Mouse (Mus musculus) cerebellum, adult 2 months (tissue): ENCODE measurements around the gene Mta1. TPM values are rescaled to one million over a fixed set of nuclear protein-coding genes. Genes with fewer than 3 reads are reported as not detected.

Source experiments
- DNase-seq, 2 experiments: peaks; one replicate each; pipeline ENCODE4 v3.0.0; 2021
- H3K27ac ChIP-seq: fragments of 200-500 bp; 2 replicates; pipeline ENCODE4 v1.5.1; 2012; ENCODE audit warnings: low read length, control low read depth, inconsistent platforms; ENCODE audit not compliant: insufficient read depth
- H3K27me3 ChIP-seq: fragments of 200-500 bp; 2 replicates; pipeline ENCODE4 v1.6.1; 2012; ENCODE audit warnings: inconsistent platforms, mild to moderate bottlenecking, low read length, moderate library complexity; ENCODE audit not compliant: control insufficient read depth, insufficient read depth
- H3K4me1 ChIP-seq: fragments of 200-500 bp; 2 replicates; pipeline ENCODE4 v1.6.1; 2011; ENCODE audit warnings: low read length; ENCODE audit not compliant: control insufficient read depth, insufficient read depth
- H3K4me3 ChIP-seq: fragments of 200-500 bp; replicated peaks from 2 replicates; pipeline ENCODE3; 2011; ENCODE audit warnings: mild to moderate bottlenecking, low read depth, low read length, control low read depth; ENCODE audit not compliant: insufficient read depth
- CTCF ChIP-seq: fragments of 200-500 bp; IDR thresholded peaks from 2 replicates; pipeline ENCODE4 v1.5.1; 2011; ENCODE audit warnings: low read depth, mild to moderate bottlenecking, control low read depth, low read length, moderate library complexity, borderline replicate concordance; ENCODE audit not compliant: insufficient read depth
- POLR2A ChIP-seq: fragments of 200-500 bp; IDR thresholded peaks from 2 replicates; pipeline ENCODE4 v1.6.1; 2011; ENCODE audit warnings: low read length, control low read depth, borderline replicate concordance; ENCODE audit not compliant: insufficient read depth
- WGBS: fragments of 180-500 bp; shearing (Covaris S2); methylation state at CpG from one replicate; pipeline ENCODE4 v1.1.7; 2018; 5-methylcytosine and 5-hydroxymethylcytosine counted together
- polyA plus RNA-seq: library from polyadenylated mRNA; depleted of rRNA; stranded (reverse); fragments of >200 nt; gene quantifications from 2 replicates; pipeline ENCODE4 v1.2.3, GENCODE M21; 2012

The Mta1 gene
- polyA plus RNA-seq, 1 experiment, result 60.4 TPM

DNA sequence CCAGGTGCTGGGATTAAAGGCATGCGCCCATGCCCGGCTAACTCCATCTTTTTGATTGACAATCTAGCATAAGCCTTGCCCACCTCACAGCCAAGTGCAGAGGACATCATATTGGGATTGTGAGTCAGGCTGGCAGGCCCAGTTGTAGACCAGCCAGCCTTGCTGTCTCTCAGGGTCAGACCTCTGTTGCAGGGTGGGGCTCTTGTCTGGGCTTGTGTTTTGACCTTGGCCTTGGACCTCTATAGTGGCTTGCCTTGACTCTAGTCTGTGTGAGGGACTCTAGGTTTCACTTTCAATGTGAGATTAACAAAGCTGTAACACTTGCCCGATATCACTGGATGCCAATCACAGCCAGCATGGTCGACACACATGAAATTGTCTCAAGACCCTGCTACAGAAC is 16.1 kb downstream of the Mta1 start:
- 89% methylated on average over 4 of the region's 4 CpGs for WGBS
- H3K4me1 ChIP-seq, result peaks cover 12% of the 10 kb centered on the region
- H3K27ac ChIP-seq, result no peak overlapping the region
- H3K27me3 ChIP-seq, result no peaks in the 10 kb centered on the region
- H3K4me3 ChIP-seq, result no peak overlapping the region
- no peak for DNase-seq
- TF ChIP-seq POLR2A (no peak), CTCF (no peak)

- Histone ChIP-seq H3K4me3 (no peak overlapping the region), H3K4me1 (peaks cover 11% of the 10 kb centered on the region), H3K27me3 (no peaks in the 10 kb centered on the region), H3K27ac (no peak overlapping the region)
- no peak for DNase-seq
- TF ChIP-seq POLR2A (no peak), CTCF (0 out of 2 replicates have a peak, but pooled peaks have one; percentile 8)
- WGBS, result 80% methylated on average over 16 of the region's 16 CpGs
Measured at GRCm38 (mm10) chr12:113114856-113115538, 16.9 kb downstream of the Mta1 start.

DNA sequence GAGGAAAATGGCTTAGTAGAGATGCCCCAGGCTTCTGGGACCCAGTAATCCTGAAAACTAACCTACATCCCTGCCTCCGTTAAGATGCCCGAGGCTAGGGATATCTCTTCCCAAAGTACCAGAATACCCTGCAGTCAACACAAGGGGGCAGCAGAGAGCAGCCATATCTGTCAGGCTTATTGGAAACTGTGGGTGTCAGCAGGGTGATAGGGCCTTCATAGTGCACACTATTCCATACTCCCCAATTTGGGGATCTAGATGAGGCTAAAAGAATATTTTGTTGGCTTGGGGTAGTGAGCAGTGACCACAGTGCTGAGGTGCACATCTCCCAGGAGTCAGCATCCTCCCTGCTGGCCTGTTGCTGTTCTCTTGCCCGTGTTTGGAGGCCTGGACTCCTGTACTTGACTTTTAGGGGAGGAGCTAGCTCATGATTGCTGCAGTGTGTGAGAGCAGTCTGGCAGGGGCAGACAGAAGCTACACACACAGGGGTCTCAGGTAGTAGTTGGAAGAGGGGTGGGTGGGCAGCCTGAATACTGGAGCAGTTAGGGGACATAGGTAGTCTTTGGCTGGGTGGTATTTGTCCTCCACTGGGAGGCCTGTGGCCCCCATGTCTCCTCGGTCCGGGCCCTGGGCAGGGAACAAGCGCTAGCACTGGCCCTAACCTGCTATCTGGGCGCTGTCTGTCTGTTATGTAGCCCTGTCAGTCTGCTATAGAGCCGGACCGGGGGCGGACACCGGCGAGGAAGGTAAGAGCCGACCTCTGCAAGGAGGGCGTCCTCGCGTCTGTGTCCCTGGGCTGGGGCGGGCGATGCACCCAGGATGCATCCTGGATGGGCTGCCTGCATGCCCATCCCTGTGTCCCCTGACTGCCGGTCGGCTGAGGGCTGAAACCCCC is 21.7 kb downstream of the Mta1 start:
- H3K27me3 ChIP-seq, result no peaks in the 10 kb centered on the region
- no peak overlapping the region for H3K4me3 ChIP-seq
- no peak overlapping the region for H3K27ac ChIP-seq
- TF ChIP-seq CTCF (peak; percentile 86), POLR2A (no peak)
- 85% methylated on average over 20 of the region's 20 CpGs for WGBS
- peak; percentile 73 to 85 for DNase-seq
- no peaks in the 10 kb centered on the region for H3K4me1 ChIP-seq

- no peak overlapping the region for H3K27ac ChIP-seq
- TF ChIP-seq CTCF (no peak), POLR2A (no peak)
- WGBS, result 88% methylated on average over 6 of the region's 6 CpGs
- no peaks in the 10 kb centered on the region for H3K27me3 ChIP-seq
- no peak overlapping the region for H3K4me3 ChIP-seq
- DNase-seq, result no peak
- H3K4me1 ChIP-seq, result no peaks in the 10 kb centered on the region
Measured at GRCm38 (mm10) chr12:113124726-113125125, 26.6 kb downstream of the Mta1 start.

DNA sequence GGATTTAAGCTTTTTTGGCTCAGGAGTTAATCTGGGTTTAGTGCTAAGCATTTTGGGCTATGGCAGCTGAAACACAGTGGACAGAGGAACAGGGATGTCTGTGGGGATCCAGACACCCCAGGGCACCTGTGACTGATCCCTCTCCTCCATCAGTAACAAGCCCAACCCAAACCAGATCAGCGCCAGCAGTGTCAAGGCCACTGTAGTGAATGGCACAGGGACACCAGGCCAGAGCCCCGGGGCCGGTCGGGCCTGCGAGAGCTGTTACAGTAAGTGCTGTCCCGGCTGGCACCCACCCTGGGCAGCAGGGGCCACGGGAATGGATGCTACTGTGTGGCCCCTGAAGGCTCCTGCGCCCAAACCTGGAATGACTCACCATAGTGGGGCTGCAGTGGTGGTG is 32.7 kb downstream of the Mta1 start:
- H3K27me3 ChIP-seq, result no peaks in the 10 kb centered on the region
- no peaks in the 10 kb centered on the region for H3K4me1 ChIP-seq
- H3K4me3 ChIP-seq, result no peak overlapping the region
- DNase-seq, result no peak
- TF ChIP-seq POLR2A, result no peak
- no peak for TF ChIP-seq CTCF
- WGBS, result 92% methylated on average over 8 of the region's 8 CpGs
- H3K27ac ChIP-seq, result no peak overlapping the region

GRCm38 (mm10) chr12:113131601-113132000 is 33.5 kb downstream of the Mta1 start:
- no peaks in the 10 kb centered on the region for H3K4me1 ChIP-seq
- DNase-seq, result no peak
- no peak for TF ChIP-seq POLR2A
- TF ChIP-seq CTCF, result no peak
- no peak overlapping the region for H3K4me3 ChIP-seq
- H3K27me3 ChIP-seq, result no peaks in the 10 kb centered on the region
- WGBS, result 96% methylated on average over 14 of the region's 14 CpGs
- no peak overlapping the region for H3K27ac ChIP-seq

DNA sequence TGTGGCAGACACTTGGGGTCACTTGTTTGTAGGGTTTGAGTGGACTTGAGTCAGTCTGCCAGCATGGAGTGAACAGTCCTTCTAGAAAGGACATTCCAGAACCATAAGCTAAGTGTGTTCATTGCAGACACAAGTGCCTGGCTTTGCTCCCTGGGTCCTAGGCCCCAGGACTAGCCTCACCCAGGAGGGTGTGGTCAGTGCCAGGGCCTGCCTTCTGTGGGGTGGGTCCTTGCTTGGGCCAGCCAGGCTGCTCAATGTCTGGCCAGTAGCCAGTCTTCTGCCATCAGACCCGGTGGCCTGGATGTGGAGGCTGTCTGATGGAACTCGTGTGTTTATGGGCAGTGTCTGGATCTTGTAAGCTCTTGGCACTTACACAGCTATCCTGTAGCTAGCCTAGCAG is 34.5 kb downstream of the Mta1 start:
- TF ChIP-seq POLR2A (no peak), CTCF (no peak)
- 0% methylated on average over 2 of the region's 2 CpGs for WGBS
- Histone ChIP-seq H3K27me3 (no peaks in the 10 kb centered on the region), H3K4me3 (no peak overlapping the region), H3K4me1 (no peaks in the 10 kb centered on the region), H3K27ac (no peak overlapping the region)
- peak in 1 of 2 experiments; percentile 40 for DNase-seq

DNA sequence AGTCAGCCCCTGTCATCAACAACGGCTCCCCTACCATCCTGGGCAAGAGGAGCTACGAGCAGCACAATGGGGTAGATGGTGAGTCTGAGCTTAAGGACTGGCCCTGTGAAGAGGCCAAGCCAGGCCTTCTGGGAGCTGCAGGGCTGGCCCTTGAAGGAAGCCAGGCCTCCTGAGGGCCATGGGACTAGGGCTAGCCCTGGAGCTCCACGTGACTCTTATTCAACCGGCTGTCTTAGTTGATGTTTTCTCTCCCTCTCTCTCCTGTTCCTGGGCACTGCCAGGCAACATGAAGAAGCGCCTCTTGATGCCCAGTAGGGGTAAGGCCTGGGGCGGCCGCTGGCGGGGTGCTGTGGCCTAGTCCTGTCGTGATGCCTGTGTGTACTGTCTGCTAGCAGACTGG is 35.2 kb downstream of the Mta1 start:
- TF ChIP-seq POLR2A (no peak), CTCF (no peak)
- Histone ChIP-seq H3K27ac (no peak overlapping the region), H3K4me1 (no peaks in the 10 kb centered on the region), H3K4me3 (no peak overlapping the region), H3K27me3 (no peaks in the 10 kb centered on the region)
- 62% methylated on average over 9 of the region's 9 CpGs for WGBS
- DNase-seq, result no peak
